8 mouse cellular contexts compared by ENCODE assay signal in the genomic region with DNA sequence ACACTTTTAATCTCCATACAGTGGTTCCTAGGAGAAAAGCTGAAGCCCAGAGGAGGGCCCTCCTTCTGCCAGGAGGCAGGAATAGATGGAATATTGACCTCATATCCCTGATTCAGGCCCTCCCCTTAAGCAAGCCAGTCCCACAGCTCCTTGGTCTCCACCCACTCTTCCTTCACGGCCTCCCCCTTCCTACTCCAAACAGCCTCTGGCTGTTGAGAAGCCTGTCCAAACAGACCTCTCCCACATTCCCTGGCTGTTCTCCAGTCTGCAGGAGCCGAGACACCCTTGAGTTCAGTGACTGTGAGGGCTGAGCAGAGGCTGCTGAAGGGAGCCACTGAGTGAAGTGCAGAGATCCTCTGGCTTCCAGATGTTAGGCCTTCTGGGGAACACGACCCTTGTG. TPM values are rescaled to one million over a fixed set of nuclear protein-coding genes. Genes with fewer than 3 reads are reported as not detected.
DNase-seq lines count a peak whose midpoint lies in the region.

A gene (plus strand): TSS at position 194 of the 400 bp plus-strand sequence.

- DNase-seq in 3T3-L1 (ENCODE audit: low read depth, low spot score): peak; percentile 98
- DNase-seq in adrenal gland, postnatal 10 days: peak; percentile 67
- peak; percentile 93 to 97 for DNase-seq in heart, adult 9 months (ENCODE audit: low spot score in 2 of 2)
- peak; percentile 88 for DNase-seq in kidney, postnatal 14 days
- DNase-seq in ovary, postnatal 36 days (ENCODE audit: low spot score): peak; percentile 60
- DNase-seq in layer of hippocampus, postnatal 36 days: no peak
- no peak for DNase-seq in spleen, adult 18-20 months
- DNase-seq in thymus, postnatal 14 days: no peak

RNA-seq across cellular contexts. Expression of the gene that starts here (rescaled TPM):
- 1 to 10 TPM; 5.5 to 6.0 TPM for total RNA-seq in adrenal gland, postnatal 10 days (2021)
- total RNA-seq in layer of hippocampus, postnatal 36 days (2021): 1 to 10 TPM in 1 of 2 experiments, under 1 TPM in 1; 0.47 to 1.2 TPM

Comparison
In these comparisons a context has a peak if more than half of its experiments do, and no peak if none do; other contexts are left out.
1. DNase-seq: peak in 3T3-L1 (single experiment), adrenal gland, postnatal 10 days (single experiment), heart, adult 9 months (2 of 2), kidney, postnatal 14 days (single experiment) and ovary, postnatal 36 days (single experiment); none in layer of hippocampus, postnatal 36 days (0 of 2), spleen, adult 18-20 months (0 of 2) and thymus, postnatal 14 days (single experiment).